Mouse (Mus musculus) heart, postnatal 0 days (tissue): Measurements from ENCODE around the gene Cadps2. TPM values are rescaled to one million over a fixed set of nuclear protein-coding genes. Genes with fewer than 3 reads are reported as not detected.
A peak's percentile ranks its signal among the peaks of the same experiment; 100 is the strongest.

Source experiments
- ATAC-seq: fragments of 200-750 bp; cut with Nextera tagmentation; 2 replicates; pipeline ENCODE4 v1.8.0; 2017; ENCODE audit warnings: low read depth, moderate number of reproducible peaks, moderate library complexity; ENCODE audit not compliant: insufficient read depth
- DNase-seq: peaks from one replicate; pipeline ENCODE4 v3.0.0-alpha.2; 2016; ENCODE audit warnings: low spot score
- H3K27ac ChIP-seq: fragments of 300-500 bp; sonication (generic); 2 replicates; pipeline ENCODE4 v1.5.1; 2014; ENCODE audit warnings: low read depth, mild to moderate bottlenecking
- H3K27me3 ChIP-seq: fragments of 300-500 bp; sonication (generic); 2 replicates; pipeline ENCODE4 v1.6.1; 2014; ENCODE audit warnings: low read length, mixed read lengths; ENCODE audit not compliant: control insufficient read depth, insufficient read depth
- H3K36me3 ChIP-seq: fragments of 300-500 bp; sonication (generic); replicated peaks from 2 replicates; pipeline ENCODE4 v1.6.1; 2014; ENCODE audit warnings: low read length, mixed read lengths; ENCODE audit not compliant: control insufficient read depth, insufficient read depth
- H3K4me1 ChIP-seq: fragments of 300-500 bp; sonication (generic); 2 replicates; pipeline ENCODE4 v1.6.1; 2014; ENCODE audit warnings: antibody characterized with exemption; ENCODE audit not compliant: control insufficient read depth, insufficient read depth
- H3K4me2 ChIP-seq: fragments of 300-500 bp; sonication (generic); 2 replicates; pipeline ENCODE4 v1.6.1; 2014; ENCODE audit warnings: low read depth, mild to moderate bottlenecking, low read length, moderate library complexity
- H3K4me3 ChIP-seq: fragments of 300-500 bp; sonication (generic); 2 replicates; pipeline ENCODE4 v1.5.1; 2014; ENCODE audit warnings: low read depth, low read length
- H3K9ac ChIP-seq: fragments of 300-500 bp; sonication (generic); replicated peaks from 2 replicates; pipeline ENCODE4 v1.6.1; 2014; ENCODE audit warnings: low read depth, low read length, mixed read lengths
- H3K9me3 ChIP-seq: fragments of 300-500 bp; sonication (generic); replicated peaks from 2 replicates; pipeline ENCODE4 v1.6.1; 2016; ENCODE audit warnings: low read length; ENCODE audit not compliant: control insufficient read depth
- CTCF ChIP-seq: IDR thresholded peaks from 2 replicates; pipeline ENCODE4 v1.5.1; 2016; ENCODE audit warnings: antibody characterized with exemption, control low read depth, low read depth
- EP300 ChIP-seq: IDR thresholded peaks from 2 replicates; pipeline ENCODE4 v1.6.1; 2016; ENCODE audit warnings: antibody characterized with exemption, low read depth
- WGBS: fragments of 180-500 bp; shearing (Covaris S2); extraction: QIAGEN DNeasy Blood & Tissue Kit; methylation state at CpG from one replicate; pipeline ENCODE4 v1.1.7; 2014; 5-methylcytosine and 5-hydroxymethylcytosine counted together
- polyA plus RNA-seq: library from polyadenylated mRNA; unstranded; fragments of >200 nt; fragmentation: Nextera tagmentation; extraction: Ambion mirVana; gene quantifications from 2 replicates; pipeline ENCODE4 v1.2.1, GENCODE M21; 2015
- total RNA-seq: library from RNA; depleted of rRNA; stranded (reverse); fragments of >200 nt; gene quantifications from 2 replicates; pipeline ENCODE4 v1.2.3, GENCODE M21; 2014; ENCODE audit warnings: low replicate concordance

The Cadps2 gene
- total and polyA plus RNA-seq, 2 experiments from 2014 or later, result 0.44 to 1.8 TPM

DNA sequence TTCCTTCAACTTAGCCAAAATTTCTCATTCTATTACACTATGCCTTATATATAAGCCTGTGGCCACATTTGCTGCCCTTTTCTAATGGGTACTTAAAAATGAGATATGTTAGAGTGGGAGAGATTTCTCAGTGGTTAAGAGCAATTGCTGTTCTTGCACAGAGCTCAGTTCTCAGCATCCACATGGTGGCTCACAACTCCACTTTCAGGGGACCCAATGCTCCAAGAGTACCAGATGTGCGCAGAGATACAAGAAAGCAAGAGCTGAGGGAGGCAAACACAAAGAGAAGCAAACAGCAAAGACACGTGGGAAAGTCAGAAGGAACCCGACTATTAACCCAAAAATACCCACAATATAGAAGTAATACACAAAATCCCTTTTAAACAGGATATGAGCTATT, 77.0 kb downstream of the Cadps2 start:
- H3K27ac ChIP-seq, result no peak overlapping the region
- H3K9me3 ChIP-seq, result no peaks in the 10 kb centered on the region
- DNase-seq (no peak), ATAC-seq (no peak)
- H3K36me3 ChIP-seq, result no peaks in the 10 kb centered on the region
- no peak overlapping the region for H3K4me2 ChIP-seq
- H3K4me1 ChIP-seq, result no peaks in the 10 kb centered on the region
- TF ChIP-seq EP300, result no peak
- TF ChIP-seq CTCF, result peak; percentile 11; the same call in 1 of the 2 replicates
- no peak overlapping the region for H3K9ac ChIP-seq
- WGBS, result 46% methylated on average over 3 of the region's 3 CpGs
- no peak overlapping the region for H3K4me3 ChIP-seq
- H3K27me3 ChIP-seq, result no peaks in the 10 kb centered on the region

DNA sequence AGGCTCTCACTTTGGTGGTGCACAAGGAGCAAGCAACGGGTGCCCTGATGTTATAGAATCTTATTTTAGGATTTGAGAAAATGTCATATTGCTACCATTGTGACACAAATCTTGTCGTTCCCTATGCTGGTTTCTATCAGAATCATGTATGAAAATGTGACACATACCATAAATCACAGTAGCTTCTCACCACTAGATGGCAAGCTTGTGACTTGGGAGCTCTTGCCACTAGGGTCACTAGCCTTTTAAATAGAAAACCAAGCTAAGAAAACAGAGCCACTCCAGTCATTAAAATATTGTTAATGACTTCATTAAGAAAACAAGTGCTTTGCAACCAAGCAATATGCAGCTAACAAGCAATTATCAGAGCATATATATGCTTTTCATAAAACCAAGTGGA, 81.0 kb downstream of the Cadps2 start:
- H3K4me3 ChIP-seq, result no peak overlapping the region
- H3K9ac ChIP-seq, result no peak overlapping the region
- ATAC-seq (no peak), DNase-seq (no peak)
- H3K27me3 ChIP-seq, result no peaks in the 10 kb centered on the region
- TF ChIP-seq CTCF, result peak; percentile 59
- no peak for TF ChIP-seq EP300
- no peak overlapping the region for H3K4me2 ChIP-seq
- H3K27ac ChIP-seq, result no peak overlapping the region
- H3K9me3 ChIP-seq, result no peaks in the 10 kb centered on the region
- whole genome bisulfite sequencing, result 72% methylated on average over 2 of the region's 2 CpGs
- no peaks in the 10 kb centered on the region for H3K36me3 ChIP-seq
- no peaks in the 10 kb centered on the region for H3K4me1 ChIP-seq

DNA sequence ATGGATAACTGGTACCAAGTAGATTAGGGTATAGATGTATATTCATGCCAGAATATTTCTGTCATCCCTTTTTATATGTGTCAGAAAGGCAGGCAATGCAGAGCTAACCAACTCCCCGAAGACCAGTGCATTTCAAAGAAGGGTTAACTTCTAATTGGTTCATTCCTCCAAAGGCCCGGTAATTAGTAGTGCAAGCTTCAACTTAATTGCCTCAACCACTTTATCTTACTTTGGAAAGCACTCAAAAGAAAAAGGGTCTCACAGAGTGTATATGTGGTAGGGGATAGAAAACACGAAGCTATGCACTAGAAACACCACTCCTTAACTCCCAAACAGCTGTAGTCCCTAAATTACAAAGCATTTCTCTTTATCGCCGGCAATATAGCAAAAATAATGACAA, 90.4 kb downstream of the Cadps2 start:
- Histone ChIP-seq H3K9ac (no peak overlapping the region), H3K4me3 (no peak overlapping the region), H3K27me3 (no peaks in the 10 kb centered on the region), H3K36me3 (no peaks in the 10 kb centered on the region), H3K4me1 (no peaks in the 10 kb centered on the region), H3K9me3 (no peaks in the 10 kb centered on the region), H3K27ac (no peak overlapping the region), H3K4me2 (no peak overlapping the region)
- no peak for DNase-seq
- 71% methylated on average over 5 of the region's 5 CpGs for WGBS
- no peak for TF ChIP-seq EP300
- TF ChIP-seq CTCF, result no peak
- no peak for ATAC-seq

DNA sequence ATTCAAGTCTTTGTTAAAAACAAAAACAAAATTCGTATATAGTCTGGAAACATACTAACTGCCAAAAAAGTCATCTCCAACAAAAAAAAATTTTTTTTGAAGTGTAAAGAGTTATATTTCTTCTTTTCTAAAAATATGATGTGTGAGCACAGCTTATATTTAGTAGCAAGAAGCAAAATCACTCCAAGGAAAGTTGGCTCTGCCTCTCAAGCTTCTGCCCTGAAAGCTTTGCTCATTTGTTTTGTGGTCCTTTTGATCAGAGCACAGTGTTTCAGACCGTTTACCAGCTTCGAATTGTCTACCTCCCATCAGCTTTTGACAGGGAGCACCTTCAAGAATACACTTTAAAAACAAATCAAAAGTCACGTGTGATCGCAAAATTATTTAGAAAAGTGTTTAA, 99.2 kb downstream of the Cadps2 start:
- no peaks in the 10 kb centered on the region for H3K9me3 ChIP-seq
- WGBS, result 64% methylated on average over 5 of the region's 5 CpGs

DNA sequence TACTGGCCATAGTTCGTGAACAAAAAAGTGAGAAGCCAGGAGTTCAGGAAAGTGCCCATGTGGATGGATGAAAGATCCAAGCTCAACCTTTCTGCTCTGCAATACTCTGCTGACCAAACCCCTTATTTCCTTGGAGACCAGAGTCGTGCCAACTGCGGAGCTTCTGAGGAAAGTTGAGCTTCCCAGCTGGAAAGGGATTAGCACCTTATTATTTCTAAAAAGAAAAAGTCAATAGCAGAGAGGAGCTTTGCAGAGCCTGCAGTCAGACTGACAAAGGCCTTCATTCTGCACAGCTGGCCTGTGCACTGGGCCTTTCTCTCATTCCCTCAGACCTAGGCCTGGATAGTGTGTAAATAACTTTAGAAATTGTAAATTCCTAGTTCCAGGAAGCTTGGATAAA, 106.5 kb downstream of the Cadps2 start:
- H3K36me3 ChIP-seq, result no peaks in the 10 kb centered on the region
- no peak overlapping the region for H3K4me3 ChIP-seq
- TF ChIP-seq CTCF, result no peak
- TF ChIP-seq EP300, result no peak
- DNase-seq, result no peak
- no peaks in the 10 kb centered on the region for H3K4me1 ChIP-seq
- H3K27ac ChIP-seq, result no peak overlapping the region
- no peak for ATAC-seq
- H3K4me2 ChIP-seq, result no peak overlapping the region
- 26% methylated on average over 3 of the region's 3 CpGs for WGBS
- no peak overlapping the region for H3K9ac ChIP-seq
- H3K9me3 ChIP-seq, result no peaks in the 10 kb centered on the region
- no peaks in the 10 kb centered on the region for H3K27me3 ChIP-seq

More for the DNA sequence above, 99.2 kb downstream of the Cadps2 start:
- Histone ChIP-seq H3K9ac (no peak overlapping the region), H3K4me2 (no peak overlapping the region), H3K36me3 (no peaks in the 10 kb centered on the region), H3K27me3 (no peaks in the 10 kb centered on the region), H3K27ac (no peak overlapping the region), H3K4me3 (no peak overlapping the region), H3K4me1 (no peaks in the 10 kb centered on the region)
- DNase-seq, result no peak
- no peak for ATAC-seq
- TF ChIP-seq CTCF, result no peak
- TF ChIP-seq EP300, result no peak

DNA sequence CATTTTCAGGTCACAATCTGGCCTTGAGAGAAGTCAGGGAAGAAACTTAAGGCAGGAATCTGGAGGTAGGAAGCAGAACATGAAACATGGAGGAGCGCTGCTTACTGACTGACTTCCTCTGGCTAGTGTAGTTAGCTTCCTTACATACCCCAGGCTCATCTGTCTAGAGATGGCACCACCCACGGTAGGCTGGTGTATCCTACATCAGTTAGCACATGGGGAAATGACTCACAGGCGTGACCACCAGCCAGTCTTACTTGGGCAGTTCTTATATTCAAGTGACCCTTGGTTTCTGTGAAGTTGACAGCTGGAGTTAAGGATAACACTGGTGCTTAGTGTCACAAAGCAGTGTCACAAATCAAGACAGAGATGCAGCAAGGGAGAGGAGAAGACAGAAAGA, 110.6 kb downstream of the Cadps2 start:
- Histone ChIP-seq H3K36me3 (no peaks in the 10 kb centered on the region), H3K4me2 (no peak overlapping the region), H3K27ac (no peak overlapping the region), H3K4me3 (no peak overlapping the region), H3K4me1 (no peaks in the 10 kb centered on the region), H3K9me3 (no peaks in the 10 kb centered on the region), H3K27me3 (no peaks in the 10 kb centered on the region), H3K9ac (no peak overlapping the region)
- 55% methylated on average over 3 of the region's 3 CpGs for WGBS
- TF ChIP-seq EP300 (no peak), CTCF (no peak)
- no peak for ATAC-seq
- DNase-seq, result no peak
